Mouse (Mus musculus) myocyte (in vitro differentiated cells): ENCODE results near the gene Tlr5.

Experiments used
- CEBPB ChIP-seq: IDR thresholded peaks from 2 replicates; pipeline ENCODE4 v1.6.1; 2011; ENCODE audit warnings: mild to moderate bottlenecking, moderate library complexity; ENCODE audit not compliant: poor library complexity, insufficient read depth, severe bottlenecking
- E2F4 ChIP-seq: IDR thresholded peaks from one replicate; pipeline ENCODE4 v1.6.1; 2011; ENCODE audit warnings: mild to moderate bottlenecking, control low read depth, moderate library complexity; ENCODE audit not compliant: insufficient read depth
- MAX ChIP-seq: IDR thresholded peaks from one replicate; pipeline ENCODE4 v1.6.1; 2011; ENCODE audit warnings: low read depth, mild to moderate bottlenecking, control low read depth
- MYOD1 ChIP-seq, 3 experiments: IDR thresholded peaks; one replicate each; pipeline ENCODE4 v1.6.1; 2011; ENCODE audit warnings: control low read depth in 2 of 3, low read depth in 2 of 3, mild to moderate bottlenecking in 2 of 3, moderate library complexity in 1 of 3; ENCODE audit not compliant: insufficient read length in 2 of 3, control insufficient read depth in 1 of 3
- MYOG ChIP-seq, 3 experiments: IDR thresholded peaks; one replicate each; pipeline ENCODE4 v1.6.1; 2011; ENCODE audit warnings: control low read depth in 2 of 3, low read depth in 2 of 3, mild to moderate bottlenecking in 2 of 3; ENCODE audit not compliant: insufficient read length in 2 of 3, control insufficient read depth in 1 of 3, insufficient read depth in 1 of 3
- POLR2A ChIP-seq: IDR thresholded peaks from one replicate; pipeline ENCODE4 v1.6.1; 2011; ENCODE audit warnings: low read depth, mild to moderate bottlenecking, control low read depth, moderate library complexity; ENCODE audit not compliant: insufficient read length
- POLR2AphosphoS2 ChIP-seq: IDR thresholded peaks from one replicate; pipeline ENCODE4 v1.6.1; 2011; ENCODE audit warnings: low read depth, control low read depth; ENCODE audit not compliant: insufficient read length
- REST ChIP-seq: IDR thresholded peaks from one replicate; pipeline ENCODE4 v1.6.1; 2011; ENCODE audit warnings: mild to moderate bottlenecking, control low read depth, moderate library complexity; ENCODE audit not compliant: insufficient read depth, insufficient read length
- SRF ChIP-seq: IDR thresholded peaks from one replicate; pipeline ENCODE4 v1.6.1; 2011; ENCODE audit warnings: low read depth; ENCODE audit not compliant: control insufficient read depth, insufficient read length
- TCF12 ChIP-seq: IDR thresholded peaks from one replicate; pipeline ENCODE4 v1.6.1; 2011; ENCODE audit warnings: mild to moderate bottlenecking, control low read depth; ENCODE audit not compliant: poor library complexity, insufficient read depth, severe bottlenecking
- TCF3 ChIP-seq: IDR thresholded peaks from one replicate; pipeline ENCODE4 v1.6.1; 2011; ENCODE audit warnings: low read depth, control low read depth; ENCODE audit not compliant: insufficient read length
- USF1 ChIP-seq: IDR thresholded peaks from one replicate; pipeline ENCODE4 v1.6.1; 2011; ENCODE audit warnings: low read depth, mild to moderate bottlenecking, control low read depth, moderate library complexity

- no peak for TF ChIP-seq E2F4
- no peak for TF ChIP-seq USF1
- no peak for TF ChIP-seq POLR2A
- no peak for TF ChIP-seq CEBPB
- TF ChIP-seq SRF = no peak
- TF ChIP-seq REST = no peak
- TF ChIP-seq MYOD1 (IDR thresholded peaks at IDR 0.05; ENCODE audit: control insufficient read depth in 1 of 3, insufficient read length in 2 of 3, low read depth in 2 of 3) = no peak
- TF ChIP-seq MAX = no peak
- TF ChIP-seq MYOG (IDR thresholded peaks at IDR 0.05; ENCODE audit: control insufficient read depth in 1 of 3, insufficient read depth in 1 of 3, insufficient read length in 2 of 3, low read depth in 2 of 3) = no peak
- TF ChIP-seq TCF12 = no peak
- TF ChIP-seq POLR2AphosphoS2 = no peak
- no peak for TF ChIP-seq TCF3
Observed at GRCm38 (mm10) chr1:182990092-182990762, 35.6 kb downstream of the Tlr5 start.
